In the genomic region with DNA sequence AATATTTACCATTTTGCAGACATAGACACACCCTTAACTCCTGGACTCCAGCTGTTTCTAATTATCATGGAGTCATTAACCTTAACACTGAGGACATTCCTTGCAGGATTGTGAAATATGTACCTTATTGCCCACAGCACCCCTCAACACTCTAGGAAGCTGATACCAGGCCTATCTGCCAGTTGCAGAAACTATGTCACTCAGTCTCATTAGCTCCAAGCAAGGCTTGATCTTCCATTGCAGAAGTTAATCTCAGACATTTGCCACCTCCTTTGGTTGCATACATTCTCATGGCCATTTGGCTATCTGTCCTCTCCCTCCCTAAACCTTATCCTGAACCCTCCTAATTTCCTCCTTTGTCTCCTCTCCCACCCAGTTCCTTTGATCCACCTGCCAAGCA, we compare ENCODE assay signal across 27 mouse cellular contexts.
DNase-seq lines count a peak whose midpoint lies in the region; ATAC-seq and TF ChIP-seq lines count a peak whose summit lies in the region.
"Had no signal": no experiment of that assay in that cellular context is flagged by ENCODE, and none has a peak within 500 bp of the region (broad histone marks: within the 10 kb centered on the region; RNA-seq: fewer than 3 reads in every experiment).

No protein-coding gene starts in this region.

- peak; percentile 74 for DNase-seq in heart, adult 11 months
- DNase-seq in heart, postnatal 10 days, result no peak
- DNase-seq in ES-E14 (ENCODE audit: low read depth, low spot score), result peak; percentile 16
- peak; percentile 69 for DNase-seq in ZHBTc4 (ENCODE audit: low read depth, low spot score)
- DNase-seq in kidney, adult 2 months, result no peak
- DNase-seq: adrenal gland, adult 2 months; adrenal gland, postnatal 10 days; adrenal gland, postnatal 25 days; B cell, adult 2 months; cerebellum, adult 11 months; cerebellum, adult 18-20 months; cerebellum, adult 8-10 months; cerebellum, adult 9-11 months; cerebellum, postnatal 14 days; cerebellum, postnatal 36 days; embryo, embryonic 11 days had no signal

- ATAC-seq in midbrain, embryonic 15.5 days (replicated peaks), result no peak
- ATAC-seq: CD4-positive, CD25-positive, alpha-beta regulatory T cell, adult 4 months; forebrain, embryonic 14.5 days; forebrain, embryonic 16.5 days had no signal

- TF ChIP-seq POLR2A in ES-Bruce4 (IDR thresholded peaks at IDR 0.05; ENCODE audit: insufficient read depth, low read length), result no peak
- TF ChIP-seq POLR2A in kidney, adult 2 months (IDR thresholded peaks at IDR 0.05; ENCODE audit: low read depth, low read length), result no peak

- in situ Hi-C loops in ES-E14 (cut with MboI; ENCODE audit: low sequenced_read_pairs in 2 of 2, unreplicated experiment in 2 of 2), result no loop called here

- no peak for TF ChIP-seq CTCF in ES-Bruce4 (IDR thresholded peaks at IDR 0.05; ENCODE audit: low read depth, low read length)
- no peak for TF ChIP-seq CTCF in kidney, adult 2 months (conservative IDR thresholded peaks at IDR 0.05; ENCODE audit: insufficient read depth, insufficient read length, low read depth, low read length)

- TF ChIP-seq EP300 in ES-Bruce4 (IDR thresholded peaks at IDR 0.05; ENCODE audit: insufficient read depth, low read depth, low read length), result no peak

- H3K9me3 ChIP-seq in ES-Bruce4 (replicated peaks; ENCODE audit: control insufficient read depth, insufficient read depth, low read length, poor library complexity, severe bottlenecking) (peaks cover 26% of the 10 kb centered on the region), ES-E14 (ENCODE audit: control insufficient read depth, insufficient read depth, low read depth, low read length) (no peaks in the 10 kb centered on the region)
- H3K9me3 ChIP-seq in midbrain, embryonic 15.5 days, result peaks cover 29% of the 10 kb centered on the region

- intact Hi-C loops in heart, postnatal 10 days (cut with DNase I), result no loop called here

- H3K4me1 ChIP-seq in ES-Bruce4 (ENCODE audit: control insufficient read depth, insufficient read depth, low read length), result no peaks in the 10 kb centered on the region
- no peaks in the 10 kb centered on the region for H3K4me1 ChIP-seq in ES-E14 (ENCODE audit: control insufficient read depth in 2 of 2, insufficient read depth in 2 of 2, low read length in 2 of 2, poor library complexity in 1 of 2)
- no peaks in the 10 kb centered on the region for H3K4me1 ChIP-seq in midbrain, embryonic 15.5 days
- no peaks in the 10 kb centered on the region for H3K4me1 ChIP-seq in kidney, adult 2 months (ENCODE audit: control insufficient read depth, insufficient read depth, low read length)
- H3K4me1 ChIP-seq: embryonic facial prominence, embryonic 13.5 days; embryonic facial prominence, embryonic 15.5 days; forebrain, embryonic 10.5 days; forebrain, embryonic 12.5 days had no signal

- H3K4me3 ChIP-seq in ES-Bruce4 (ENCODE audit: low read depth, low read length), result no peak overlapping the region
- H3K4me3 ChIP-seq in ES-E14 (ENCODE audit: insufficient read depth in 1 of 2, low read depth in 1 of 2, low read length in 2 of 2, poor library complexity in 1 of 2, severe bottlenecking in 1 of 2), result no peak overlapping the region
- no peak overlapping the region for H3K4me3 ChIP-seq in midbrain, embryonic 15.5 days
- H3K4me3 ChIP-seq in kidney, adult 2 months (ENCODE audit: insufficient read depth, low read depth, low read length), result no peak overlapping the region
- H3K4me3 ChIP-seq: embryonic facial prominence, embryonic 13.5 days; embryonic facial prominence, embryonic 15.5 days; erythroblast, embryonic 14.5 days; forebrain, embryonic 10.5 days; forebrain, embryonic 12.5 days had no signal

- no peaks in the 10 kb centered on the region for H3K27me3 ChIP-seq in ES-Bruce4 (ENCODE audit: control insufficient read depth, insufficient read depth, low read length, poor library complexity, severe bottlenecking)
- H3K27me3 ChIP-seq in midbrain, embryonic 15.5 days (replicated peaks), result no peaks in the 10 kb centered on the region
- no peaks in the 10 kb centered on the region for H3K27me3 ChIP-seq in kidney, adult 2 months (replicated peaks; ENCODE audit: control insufficient read depth, insufficient read depth, low read length)
- H3K27me3 ChIP-seq: CH12.LX; embryonic facial prominence, embryonic 13.5 days; embryonic facial prominence, embryonic 15.5 days; forebrain, embryonic 12.5 days had no signal

- H3K36me3 ChIP-seq in ES-Bruce4 (ENCODE audit: control insufficient read depth, insufficient read depth, low read length, poor library complexity, severe bottlenecking), result no peaks in the 10 kb centered on the region; the same call in 1 of the 2 replicates
- H3K36me3 ChIP-seq in ES-E14 (ENCODE audit: control insufficient read depth, insufficient read depth, low read length, poor library complexity, severe bottlenecking), result no peaks in the 10 kb centered on the region; the same call in 1 of the 2 replicates
- H3K36me3 ChIP-seq in midbrain, embryonic 15.5 days (replicated peaks), result 0 out of 2 replicates have a peak, but pooled peaks cover 5% of the 10 kb centered on the region
- peaks cover 2% of the 10 kb centered on the region; the same call in 1 of the 2 replicates for H3K36me3 ChIP-seq in kidney, adult 2 months (ENCODE audit: control insufficient read depth, insufficient read depth, low read length)

- H3K9ac ChIP-seq in ES-Bruce4 (ENCODE audit: low read depth, poor library complexity, severe bottlenecking) (no peak overlapping the region), ES-E14 (ENCODE audit: insufficient read depth, low read depth, low read length, poor library complexity, severe bottlenecking) (no peak overlapping the region)
- no peak overlapping the region for H3K9ac ChIP-seq in midbrain, embryonic 15.5 days
- H3K9ac ChIP-seq: embryonic facial prominence, embryonic 13.5 days; embryonic facial prominence, embryonic 15.5 days; forebrain, embryonic 12.5 days had no signal

- no peak overlapping the region for H3K4me2 ChIP-seq in midbrain, embryonic 15.5 days
- H3K4me2 ChIP-seq: embryonic facial prominence, embryonic 13.5 days; embryonic facial prominence, embryonic 15.5 days; forebrain, embryonic 12.5 days had no signal

- peak overlapping the region; percentile 59 for H3K27ac ChIP-seq in ES-Bruce4 (ENCODE audit: insufficient read depth, low read length)
- peak overlapping the region; percentile 89; the same call in 1 of the 2 replicates for H3K27ac ChIP-seq in ES-E14 (ENCODE audit: insufficient read depth, low read depth, low read length, poor library complexity, severe bottlenecking)
- no peak overlapping the region for H3K27ac ChIP-seq in midbrain, embryonic 15.5 days
- no peak overlapping the region for H3K27ac ChIP-seq in kidney, adult 2 months (ENCODE audit: insufficient read depth, low read depth, low read length)
- H3K27ac ChIP-seq: embryonic facial prominence, embryonic 13.5 days; embryonic facial prominence, embryonic 15.5 days; forebrain, embryonic 10.5 days; forebrain, embryonic 12.5 days had no signal

TF ChIP-seq in ES-E14, 5 proteins besides CTCF, POLR2A, EP300 and RAD21:
- TF ChIP-seq MAFK (IDR thresholded peaks at IDR 0.05; ENCODE audit: insufficient read depth, low read depth, low read length) (no peak), ZNF384 (IDR thresholded peaks at IDR 0.05; ENCODE audit: low read depth, low read length) (no peak), HCFC1 (IDR thresholded peaks at IDR 0.05; ENCODE audit: borderline replicate concordance, insufficient read depth, low read length) (no peak), CHD2 (IDR thresholded peaks at IDR 0.05; ENCODE audit: low read depth, low read length) (no peak; the same call in 1 of the 2 replicates), ZC3H11A (IDR thresholded peaks at IDR 0.05; ENCODE audit: borderline replicate concordance, low read depth, low read length) (no peak)

Comparison
In these comparisons a context has a peak if more than half of its experiments do, and no peak if none do; other contexts are left out.
1. DNase-seq: peak in heart, adult 11 months (single experiment), ES-E14 (single experiment) and ZHBTc4 (single experiment); none in heart, postnatal 10 days (0 of 2) and kidney, adult 2 months (single experiment).
2. H3K27ac ChIP-seq: peak in ES-Bruce4 (single experiment) and ES-E14 (single experiment); none in midbrain, embryonic 15.5 days (single experiment) and kidney, adult 2 months (single experiment).